ENCODE assay signal across 19 mouse cellular contexts in genomic region chr13:83074219-83074965, GRCm38 (mm10).
A peak's percentile ranks its signal among the peaks of the same experiment; 100 is the strongest.
DNase-seq lines count a peak whose midpoint lies in the region; ATAC-seq lines count a peak whose summit lies in the region.
"Had no signal": no experiment of that assay in that cellular context is flagged by ENCODE, and none has a peak within 500 bp of the region (broad histone marks: within the 10 kb centered on the region; RNA-seq: fewer than 3 reads in every experiment).

No protein-coding gene starts in this region.

- H3K4me1 ChIP-seq in liver, embryonic 16.5 days (ENCODE audit: control insufficient read depth, low read depth, low read length) = no peaks in the 10 kb centered on the region
- H3K4me1 ChIP-seq in hindbrain, embryonic 11.5 days (replicated peaks; ENCODE audit: control insufficient read depth, insufficient read depth, low read length) = no peaks in the 10 kb centered on the region
- H3K4me1 ChIP-seq: forebrain, embryonic 13.5 days; heart, embryonic 15.5 days; kidney, embryonic 15.5 days; limb, embryonic 15.5 days had no signal

- H3K36me3 ChIP-seq in liver, embryonic 16.5 days (ENCODE audit: control insufficient read depth, insufficient read depth) = no peaks in the 10 kb centered on the region
- H3K36me3 ChIP-seq in hindbrain, embryonic 11.5 days (ENCODE audit: control insufficient read depth, insufficient read depth, low read length) = no peaks in the 10 kb centered on the region
- H3K36me3 ChIP-seq: heart, embryonic 15.5 days; kidney, embryonic 15.5 days; limb, embryonic 15.5 days had no signal

- no peak overlapping the region for H3K4me3 ChIP-seq in liver, embryonic 16.5 days (ENCODE audit: low read depth, low read length)
- H3K4me3 ChIP-seq in hindbrain, embryonic 11.5 days (ENCODE audit: low read depth, low read length) = no peak overlapping the region
- H3K4me3 ChIP-seq: forebrain, embryonic 13.5 days; heart, embryonic 15.5 days; kidney, embryonic 15.5 days; limb, embryonic 15.5 days had no signal

- 44% methylated on average over 6 of the region's 6 CpGs for WGBS in liver, embryonic 16.5 days (ENCODE audit: insufficient replicate concordance)
- 91% methylated on average over 6 of the region's 6 CpGs for WGBS in hindbrain, embryonic 11.5 days

- no peak overlapping the region for H3K4me2 ChIP-seq in liver, embryonic 16.5 days (ENCODE audit: low read depth, low read length)
- no peak overlapping the region for H3K4me2 ChIP-seq in hindbrain, embryonic 11.5 days (replicated peaks; ENCODE audit: low read depth, low read length)
- H3K4me2 ChIP-seq: forebrain, embryonic 13.5 days; heart, embryonic 15.5 days; kidney, embryonic 15.5 days; limb, embryonic 15.5 days had no signal

- no peaks in the 10 kb centered on the region for H3K27me3 ChIP-seq in liver, embryonic 16.5 days (ENCODE audit: control insufficient read depth, insufficient read depth, low read depth, low read length)
- no peaks in the 10 kb centered on the region for H3K27me3 ChIP-seq in hindbrain, embryonic 11.5 days (ENCODE audit: control insufficient read depth, insufficient read depth, low read length)
- H3K27me3 ChIP-seq: forebrain, embryonic 13.5 days; heart, embryonic 15.5 days; kidney, embryonic 15.5 days; limb, embryonic 15.5 days; Patski had no signal

- peak; percentile 48 for ATAC-seq in liver, embryonic 16.5 days (ENCODE audit: low read depth)
- no peak for ATAC-seq in hindbrain, embryonic 11.5 days (ENCODE audit: low FRiP score)
- ATAC-seq: CD4-positive, CD25-positive, alpha-beta regulatory T cell, adult 4 months; forebrain, embryonic 13.5 days; hindbrain, embryonic 16.5 days; Patski had no signal

- H3K27ac ChIP-seq in liver, embryonic 16.5 days (ENCODE audit: low read length) = no peak overlapping the region
- no peak overlapping the region for H3K27ac ChIP-seq in hindbrain, embryonic 11.5 days (ENCODE audit: low read depth, low read length)
- H3K27ac ChIP-seq: forebrain, embryonic 13.5 days; heart, embryonic 15.5 days; kidney, embryonic 15.5 days; limb, embryonic 15.5 days had no signal

- H3K9ac ChIP-seq in liver, embryonic 16.5 days (ENCODE audit: low read depth, low read length) = no peak overlapping the region
- H3K9ac ChIP-seq in hindbrain, embryonic 11.5 days (ENCODE audit: low read depth, low read length) = no peak overlapping the region
- H3K9ac ChIP-seq: forebrain, embryonic 13.5 days; heart, embryonic 15.5 days; kidney, embryonic 15.5 days; limb, embryonic 15.5 days had no signal

- DNase-seq in layer of hippocampus, adult 11-12 months (ENCODE audit: low spot score) = peak; percentile 21
- DNase-seq in layer of hippocampus, adult 9-10 months (ENCODE audit: low spot score) = no peak
- DNase-seq in spleen, postnatal 36 days (ENCODE audit: low spot score in 2 of 2) = peak; percentile 28 to 39
- DNase-seq in spleen, postnatal 4 days (ENCODE audit: low spot score in 2 of 2) = no peak
- no peak for DNase-seq in urinary bladder, postnatal 4 days (ENCODE audit: low spot score in 2 of 2)
- DNase-seq in hindbrain, embryonic 11.5 days (ENCODE audit: low spot score) = no peak
- no peak for DNase-seq in kidney, adult 18-20 months
- DNase-seq: adrenal gland, adult 2 months; cerebellum, postnatal 36 days; midbrain, embryonic 14.5 days; thymus, postnatal 25 days had no signal

- no peaks in the 10 kb centered on the region for H3K9me3 ChIP-seq in liver, embryonic 16.5 days (replicated peaks; ENCODE audit: control insufficient read depth, low read length)
- H3K9me3 ChIP-seq in hindbrain, embryonic 11.5 days (ENCODE audit: control insufficient read depth, low read length) = no peaks in the 10 kb centered on the region
- H3K9me3 ChIP-seq: forebrain, embryonic 13.5 days; heart, embryonic 15.5 days; kidney, embryonic 15.5 days; limb, embryonic 15.5 days had no signal

Comparison
In these comparisons a context has a peak if more than half of its experiments do, and no peak if none do; other contexts are left out.
1. DNase-seq: peak in layer of hippocampus, adult 11-12 months (single experiment) and spleen, postnatal 36 days (2 of 2); none in layer of hippocampus, adult 9-10 months (single experiment), spleen, postnatal 4 days (0 of 2), urinary bladder, postnatal 4 days (0 of 2), hindbrain, embryonic 11.5 days (single experiment) and kidney, adult 18-20 months (single experiment).